Mouse (Mus musculus) embryonic fibroblast, embryonic 13.5 days (primary cell): ENCODE results near the gene Gng7.

Source experiments
- CTCF ChIP-seq: IDR thresholded peaks from 2 replicates; pipeline ENCODE4 v1.5.1; 2011; ENCODE audit warnings: mild to moderate bottlenecking, control low read depth, low read length, moderate library complexity, borderline replicate concordance; ENCODE audit not compliant: insufficient read depth
- POLR2A ChIP-seq: IDR thresholded peaks from 2 replicates; pipeline ENCODE4 v1.6.1; 2011; ENCODE audit warnings: low read depth, mild to moderate bottlenecking, control low read depth, low read length, moderate library complexity

DNA sequence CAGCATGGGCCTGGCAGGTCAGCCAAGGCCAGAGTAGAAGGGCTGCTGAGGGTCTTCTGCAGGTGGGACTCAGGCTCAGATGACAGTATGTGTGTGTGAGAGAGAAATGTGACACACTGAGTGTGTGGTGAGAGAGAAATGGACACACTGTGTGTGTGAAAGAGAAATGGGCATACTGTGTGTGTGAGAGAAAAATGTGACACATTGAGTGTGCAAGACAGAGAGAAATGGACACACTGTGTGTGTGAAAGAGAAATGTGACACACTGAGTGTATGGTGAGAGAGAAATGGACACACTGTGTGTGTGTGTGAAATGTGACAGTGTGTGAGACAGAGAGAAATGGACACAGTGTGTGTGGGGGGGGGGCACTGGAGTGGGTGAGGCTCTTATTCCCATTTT is 102.9 kb downstream of the Gng7 start:
- TF ChIP-seq POLR2A (no peak), CTCF (no peak)
